Mouse (Mus musculus): ENCODE results near the gene Pla2g10. TPM values are rescaled to one million over a fixed set of nuclear protein-coding genes. Genes with fewer than 3 reads are reported as not detected.

Pla2g10 gene
- total and polyA plus RNA-seq, 3 experiments: 0.16 TPM; not detected in 2

- WGBS: 73% methylated on average over 8 of the region's 8 CpGs
- no peaks in the 10 kb centered on the region for H3K27me3 ChIP-seq (ENCODE audit: control insufficient read depth, insufficient read depth, low read length)
- no peaks in the 10 kb centered on the region for H3K4me1 ChIP-seq (ENCODE audit: control insufficient read depth, insufficient read depth, low read length)
- H3K4me3 ChIP-seq: no peak overlapping the region
- intact Hi-C loops (cut with DNase I): loop anchor here (10.0 kb wide), 1 partner anchor 621 kb away; no protein-coding TSS in a partner anchor
- H3K27ac ChIP-seq: no peak overlapping the region
- no peaks in the 10 kb centered on the region for H3K79me2 ChIP-seq (replicated peaks; ENCODE audit: control insufficient read depth, insufficient read depth, low read length)
- DNase-seq: no peak
- H3K9ac ChIP-seq (ENCODE audit: low read depth, low read length): no peak overlapping the region
- no peaks in the 10 kb centered on the region for H3K36me3 ChIP-seq (ENCODE audit: control insufficient read depth, insufficient read depth, low read length)
- TF ChIP-seq POLR2A (IDR thresholded peaks at IDR 0.05; ENCODE audit: insufficient read depth, low read depth, low read length): no peak
Observed at GRCm38 (mm10) chr16:13735977-13736376, 5.2 kb upstream of the Pla2g10 start.

- 15% methylated on average over 9 of the region's 9 CpGs for WGBS
- no peaks in the 10 kb centered on the region for H3K36me3 ChIP-seq (ENCODE audit: control insufficient read depth, insufficient read depth, low read length)
- intact Hi-C loops (cut with DNase I): loop anchor here (5.0 to 10.0 kb wide), 4 partner anchors 91 to 619 kb away; no protein-coding TSS in a partner anchor
Observed at GRCm38 (mm10) chr16:13733518-13734137, 2.8 kb upstream of the Pla2g10 start.

GRCm38 (mm10) chr16:13732786-13733185 is 2.0 kb upstream of the Pla2g10 start:
- no peak for TF ChIP-seq EP300 (IDR thresholded peaks at IDR 0.05; ENCODE audit: insufficient read depth, low read depth, low read length)
- no peak for TF ChIP-seq CTCF (IDR thresholded peaks at IDR 0.05)
- TF ChIP-seq POLR2A (IDR thresholded peaks at IDR 0.05; ENCODE audit: insufficient read depth, low read depth, low read length): no peak
- H3K27ac ChIP-seq: no peak overlapping the region
- 77% methylated on average over 3 of the region's 3 CpGs for WGBS
- no peak overlapping the region for H3K4me3 ChIP-seq
- intact Hi-C loops (cut with DNase I): loop anchor here (5.0 to 10.0 kb wide), 4 partner anchors 90 to 618 kb away; no protein-coding TSS in a partner anchor
- H3K9ac ChIP-seq (ENCODE audit: low read depth, low read length): no peak overlapping the region
- H3K79me2 ChIP-seq (replicated peaks; ENCODE audit: control insufficient read depth, insufficient read depth, low read length): no peaks in the 10 kb centered on the region
- no peaks in the 10 kb centered on the region for H3K4me1 ChIP-seq (ENCODE audit: control insufficient read depth, insufficient read depth, low read length)
- no peaks in the 10 kb centered on the region for H3K27me3 ChIP-seq (ENCODE audit: control insufficient read depth, insufficient read depth, low read length)
- H3K36me3 ChIP-seq (ENCODE audit: control insufficient read depth, insufficient read depth, low read length): no peaks in the 10 kb centered on the region
- DNase-seq: no peak

More at GRCm38 (mm10) chr16:13733518-13734137, 2.8 kb upstream of the Pla2g10 start:
- H3K27me3 ChIP-seq (ENCODE audit: control insufficient read depth, insufficient read depth, low read length): no peaks in the 10 kb centered on the region
- no peaks in the 10 kb centered on the region for H3K79me2 ChIP-seq (replicated peaks; ENCODE audit: control insufficient read depth, insufficient read depth, low read length)
- H3K4me1 ChIP-seq (ENCODE audit: control insufficient read depth, insufficient read depth, low read length): no peaks in the 10 kb centered on the region
- H3K9ac ChIP-seq (ENCODE audit: low read depth, low read length): no peak overlapping the region
- no peak overlapping the region for H3K27ac ChIP-seq
- no peak overlapping the region for H3K4me3 ChIP-seq
- no peak for TF ChIP-seq EP300 (IDR thresholded peaks at IDR 0.05; ENCODE audit: insufficient read depth, low read depth, low read length)
- TF ChIP-seq CTCF (IDR thresholded peaks at IDR 0.05): peak; percentile 91
- DNase-seq: peak; percentile 62 to 82

GRCm38 (mm10) chr16:13729428-13729827 is 1.4 kb downstream of the Pla2g10 start:
- WGBS: 92% methylated on average over 4 of the region's 4 CpGs
- intact Hi-C loops (cut with DNase I): no loop called here
- TF ChIP-seq EP300 (IDR thresholded peaks at IDR 0.05; ENCODE audit: insufficient read depth, low read depth, low read length) (no peak), CTCF (IDR thresholded peaks at IDR 0.05) (no peak), POLR2A (IDR thresholded peaks at IDR 0.05; ENCODE audit: insufficient read depth, low read depth, low read length) (no peak)
- H3K79me2 ChIP-seq (replicated peaks; ENCODE audit: control insufficient read depth, insufficient read depth, low read length): no peaks in the 10 kb centered on the region
- no peak overlapping the region for H3K27ac ChIP-seq
- H3K27me3 ChIP-seq (ENCODE audit: control insufficient read depth, insufficient read depth, low read length): no peaks in the 10 kb centered on the region
- H3K4me3 ChIP-seq: no peak overlapping the region
- no peak overlapping the region for H3K9ac ChIP-seq (ENCODE audit: low read depth, low read length)
- no peak for DNase-seq
- H3K36me3 ChIP-seq (ENCODE audit: control insufficient read depth, insufficient read depth, low read length): no peaks in the 10 kb centered on the region
- H3K4me1 ChIP-seq (ENCODE audit: control insufficient read depth, insufficient read depth, low read length): no peaks in the 10 kb centered on the region

DNA sequence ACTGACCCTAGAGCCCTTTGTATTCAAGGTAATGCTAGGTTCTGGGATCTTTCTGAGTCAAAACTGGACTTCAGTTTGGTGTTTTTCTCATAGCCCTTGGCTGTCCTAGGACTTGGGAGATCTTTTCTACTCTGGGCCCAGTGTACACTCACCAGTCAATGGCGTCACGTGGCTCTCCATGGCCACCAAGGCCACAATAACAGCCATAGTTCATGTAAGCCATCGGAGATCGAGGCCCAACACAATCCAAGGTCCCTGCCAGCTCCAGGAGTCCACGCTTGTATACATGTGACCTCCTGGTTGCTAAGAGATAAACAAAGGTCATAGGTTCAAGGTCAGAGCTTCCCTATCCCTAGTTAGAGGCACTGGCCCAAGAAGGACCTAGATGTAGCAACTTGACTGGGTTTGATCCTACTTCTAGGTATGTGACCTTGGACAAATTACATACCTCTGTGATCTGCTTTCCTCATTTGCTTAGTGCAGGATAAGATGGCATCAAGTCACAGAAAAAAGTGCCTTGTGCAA is 2.9 kb downstream of the Pla2g10 start:
- H3K27ac ChIP-seq: no peak overlapping the region
- WGBS: 86% methylated on average over 5 of the region's 5 CpGs
- no peak for DNase-seq
- H3K79me2 ChIP-seq (replicated peaks; ENCODE audit: control insufficient read depth, insufficient read depth, low read length): no peaks in the 10 kb centered on the region
- H3K36me3 ChIP-seq (ENCODE audit: control insufficient read depth, insufficient read depth, low read length): no peaks in the 10 kb centered on the region
- no peaks in the 10 kb centered on the region for H3K27me3 ChIP-seq (ENCODE audit: control insufficient read depth, insufficient read depth, low read length)
- TF ChIP-seq CTCF (IDR thresholded peaks at IDR 0.05) (no peak), EP300 (IDR thresholded peaks at IDR 0.05; ENCODE audit: insufficient read depth, low read depth, low read length) (no peak), POLR2A (IDR thresholded peaks at IDR 0.05; ENCODE audit: insufficient read depth, low read depth, low read length) (no peak)
- no peak overlapping the region for H3K4me3 ChIP-seq
- intact Hi-C loops (cut with DNase I): no loop called here
- H3K4me1 ChIP-seq (ENCODE audit: control insufficient read depth, insufficient read depth, low read length): no peaks in the 10 kb centered on the region
- H3K9ac ChIP-seq (ENCODE audit: low read depth, low read length): no peak overlapping the region

- Histone ChIP-seq H3K4me3 (no peak overlapping the region), H3K36me3 (ENCODE audit: control insufficient read depth, insufficient read depth, low read length) (no peaks in the 10 kb centered on the region), H3K27me3 (ENCODE audit: control insufficient read depth, insufficient read depth, low read length) (no peaks in the 10 kb centered on the region), H3K9ac (ENCODE audit: low read depth, low read length) (no peak overlapping the region), H3K79me2 (replicated peaks; ENCODE audit: control insufficient read depth, insufficient read depth, low read length) (no peaks in the 10 kb centered on the region), H3K4me1 (ENCODE audit: control insufficient read depth, insufficient read depth, low read length) (no peaks in the 10 kb centered on the region), H3K27ac (no peak overlapping the region)
- intact Hi-C loops (cut with DNase I): no loop called here
- WGBS: 33% methylated on average over 10 of the region's 10 CpGs
- no peak for DNase-seq
- TF ChIP-seq EP300 (IDR thresholded peaks at IDR 0.05; ENCODE audit: insufficient read depth, low read depth, low read length) (no peak), CTCF (IDR thresholded peaks at IDR 0.05) (no peak), POLR2A (IDR thresholded peaks at IDR 0.05; ENCODE audit: insufficient read depth, low read depth, low read length) (no peak)
Observed at GRCm38 (mm10) chr16:13722937-13723336, 7.8 kb downstream of the Pla2g10 start.
